Mouse (Mus musculus) bone marrow macrophage, adult 2 months (primary cell): ENCODE data around the gene Ppan.

Experiments used
- CTCF ChIP-seq: IDR thresholded peaks from 2 replicates; pipeline ENCODE4 v1.5.1; 2012; ENCODE audit warnings: low read depth, mild to moderate bottlenecking, low read length, moderate library complexity
- POLR2A ChIP-seq: IDR thresholded peaks from 2 replicates; pipeline ENCODE4 v1.6.1; 2012; ENCODE audit warnings: mild to moderate bottlenecking, low read depth, low read length, borderline replicate concordance

GRCm38 (mm10) chr9:20873521-20873920 is 14.5 kb upstream of the Ppan start:
- TF ChIP-seq CTCF (no peak), POLR2A (no peak)
